In the genomic region with DNA sequence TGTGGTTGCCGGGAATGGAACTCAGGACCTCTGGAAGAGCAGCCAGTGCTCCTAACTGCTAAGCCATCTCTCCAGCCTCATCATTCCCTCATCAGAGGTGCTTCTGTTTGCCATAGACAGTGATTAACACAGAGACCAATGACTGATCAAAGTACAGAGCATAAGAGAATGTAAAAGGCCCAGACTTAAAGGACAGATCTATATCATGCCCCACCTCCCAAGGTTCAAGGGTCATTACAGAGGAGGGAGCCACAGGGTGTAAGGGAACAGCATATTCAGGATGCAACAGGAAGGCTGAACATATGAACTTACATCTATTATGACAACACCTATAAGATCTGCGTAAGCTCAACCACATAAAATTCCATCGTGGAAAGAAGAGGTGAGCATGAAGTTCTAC, we compare ENCODE assay signal across 30 mouse cellular contexts. TPM values are rescaled to one million over a fixed set of nuclear protein-coding genes. Genes with fewer than 3 reads are reported as not detected.
DNase-seq lines count a peak whose midpoint lies in the region; ATAC-seq and TF ChIP-seq lines count a peak whose summit lies in the region.
"Had no signal": no experiment of that assay in that cellular context is flagged by ENCODE, and none has a peak within 500 bp of the region (broad histone marks: within the 10 kb centered on the region; RNA-seq: fewer than 3 reads in every experiment).

No protein-coding gene starts in this region.

- H3K9me3 ChIP-seq in liver, embryonic 15.5 days (replicated peaks) = no peaks in the 10 kb centered on the region
- no peaks in the 10 kb centered on the region for H3K9me3 ChIP-seq in intestine, embryonic 15.5 days
- H3K9me3 ChIP-seq in intestine, embryonic 16.5 days (ENCODE audit: control insufficient read depth, low read length) = no peaks in the 10 kb centered on the region
- peaks cover 2% of the 10 kb centered on the region; the same call in 1 of the 2 replicates for H3K9me3 ChIP-seq in liver, postnatal 0 days (ENCODE audit: low read length)
- no peaks in the 10 kb centered on the region for H3K9me3 ChIP-seq in midbrain, embryonic 11.5 days (ENCODE audit: control insufficient read depth, low read length)
- H3K9me3 ChIP-seq: embryonic facial prominence, embryonic 12.5 days; heart, embryonic 13.5 days had no signal

- no peak overlapping the region for H3K27ac ChIP-seq in liver, embryonic 15.5 days (replicated peaks)
- H3K27ac ChIP-seq in intestine, embryonic 15.5 days = peak overlapping the region; percentile 3; the same call in 1 of the 2 replicates
- peak overlapping the region; percentile 84 for H3K27ac ChIP-seq in intestine, embryonic 16.5 days (ENCODE audit: low read length)
- H3K27ac ChIP-seq in liver, postnatal 0 days (ENCODE audit: low read depth) = peak overlapping the region; percentile 64
- H3K27ac ChIP-seq in midbrain, embryonic 11.5 days (ENCODE audit: low read depth, low read length) = no peak overlapping the region
- H3K27ac ChIP-seq: embryonic facial prominence, embryonic 12.5 days; embryonic facial prominence, embryonic 15.5 days; gastrocnemius, adult 2 months; heart, embryonic 13.5 days; hindbrain, embryonic 14.5 days had no signal

- no peaks in the 10 kb centered on the region for H3K36me3 ChIP-seq in liver, embryonic 15.5 days (replicated peaks)
- H3K36me3 ChIP-seq in intestine, embryonic 15.5 days = no peaks in the 10 kb centered on the region
- H3K36me3 ChIP-seq in intestine, embryonic 16.5 days (ENCODE audit: control insufficient read depth, insufficient read depth, low read length) = no peaks in the 10 kb centered on the region
- no peaks in the 10 kb centered on the region for H3K36me3 ChIP-seq in liver, postnatal 0 days (replicated peaks; ENCODE audit: insufficient read depth, low read length)
- H3K36me3 ChIP-seq in midbrain, embryonic 11.5 days (ENCODE audit: control insufficient read depth, insufficient read depth, low read length) = no peaks in the 10 kb centered on the region
- H3K36me3 ChIP-seq: embryonic facial prominence, embryonic 12.5 days; embryonic facial prominence, embryonic 15.5 days; heart, embryonic 13.5 days had no signal

- peak; percentile 39; the same call in 1 of the 2 replicates for TF ChIP-seq EP300 in liver, postnatal 0 days (IDR thresholded peaks at IDR 0.05; ENCODE audit: low read depth)

- DNase-seq in liver = no peak
- peak; percentile 20 for DNase-seq in liver, postnatal 0 days
- DNase-seq in cerebellum, adult 9-10 months = no peak
- DNase-seq in kidney, adult 9 months = no peak
- no peak for DNase-seq in midbrain, embryonic 11.5 days (ENCODE audit: low spot score, missing footprints)
- DNase-seq: adrenal gland, adult 8-10 months; adrenal gland, postnatal 25 days; cerebellum, adult 18-20 months; cerebellum, adult 9-11 months; cerebellum, postnatal 25 days; forebrain, postnatal 0 days; gastrocnemius, adult 2 months; gastrocnemius, postnatal 14 days; heart, adult 18-20 months; heart, postnatal 14 days; heart, postnatal 4 days had no signal

- no peaks in the 10 kb centered on the region for H3K4me1 ChIP-seq in liver, embryonic 15.5 days (replicated peaks)
- no peaks in the 10 kb centered on the region for H3K4me1 ChIP-seq in intestine, embryonic 15.5 days (replicated peaks)
- no peaks in the 10 kb centered on the region for H3K4me1 ChIP-seq in intestine, embryonic 16.5 days (ENCODE audit: control insufficient read depth, insufficient read depth, low read length)
- no peaks in the 10 kb centered on the region for H3K4me1 ChIP-seq in liver, postnatal 0 days (ENCODE audit: insufficient read depth)
- H3K4me1 ChIP-seq in midbrain, embryonic 11.5 days (ENCODE audit: control insufficient read depth, insufficient read depth, low read length) = no peaks in the 10 kb centered on the region
- H3K4me1 ChIP-seq: embryonic facial prominence, embryonic 12.5 days; embryonic facial prominence, embryonic 15.5 days; heart, embryonic 13.5 days had no signal

- TF ChIP-seq CTCF in liver, postnatal 0 days (IDR thresholded peaks at IDR 0.05; ENCODE audit: low read depth) = no peak

- WGBS in liver, embryonic 15.5 days (ENCODE audit: insufficient replicate concordance) = 72% methylated on average over 3 of the region's 3 CpGs
- 85% methylated on average over 3 of the region's 3 CpGs for WGBS in intestine, embryonic 15.5 days
- WGBS in intestine, embryonic 16.5 days = 78% methylated on average over 3 of the region's 3 CpGs
- 82% methylated on average over 3 of the region's 3 CpGs for WGBS in liver, postnatal 0 days (ENCODE audit: insufficient replicate concordance)
- WGBS in midbrain, embryonic 11.5 days = 90% methylated on average over 3 of the region's 3 CpGs

- no peak overlapping the region for H3K4me3 ChIP-seq in liver, embryonic 15.5 days (replicated peaks)
- H3K4me3 ChIP-seq in intestine, embryonic 15.5 days (replicated peaks) = no peak overlapping the region
- peak overlapping the region; percentile 28 for H3K4me3 ChIP-seq in intestine, embryonic 16.5 days (ENCODE audit: low read length)
- H3K4me3 ChIP-seq in liver, postnatal 0 days (ENCODE audit: low read depth, low read length) = no peak overlapping the region
- no peak overlapping the region for H3K4me3 ChIP-seq in midbrain, embryonic 11.5 days (ENCODE audit: low read depth, low read length)
- H3K4me3 ChIP-seq: embryonic facial prominence, embryonic 12.5 days; embryonic facial prominence, embryonic 15.5 days; gastrocnemius, adult 2 months; heart, embryonic 13.5 days had no signal

- peak; percentile 47 for ATAC-seq in liver, embryonic 15.5 days (ENCODE audit: insufficient read depth)
- peak; percentile 93 for ATAC-seq in intestine, embryonic 15.5 days
- ATAC-seq in intestine, embryonic 16.5 days = peak; percentile 96
- ATAC-seq in liver, postnatal 0 days = peak; percentile 94
- ATAC-seq in midbrain, embryonic 11.5 days (ENCODE audit: low FRiP score) = no peak
- ATAC-seq: CD4-positive, CD25-positive, alpha-beta regulatory T cell, adult 4 months; forebrain, embryonic 14.5 days; forebrain, postnatal 0 days had no signal

- H3K9ac ChIP-seq in liver, embryonic 15.5 days = no peak overlapping the region
- H3K9ac ChIP-seq in intestine, embryonic 15.5 days = no peak overlapping the region
- no peak overlapping the region for H3K9ac ChIP-seq in intestine, embryonic 16.5 days (ENCODE audit: low read depth, low read length)
- no peak overlapping the region for H3K9ac ChIP-seq in liver, postnatal 0 days (replicated peaks)
- no peak overlapping the region for H3K9ac ChIP-seq in midbrain, embryonic 11.5 days (ENCODE audit: low read length)
- H3K9ac ChIP-seq: embryonic facial prominence, embryonic 12.5 days; embryonic facial prominence, embryonic 15.5 days; forebrain, postnatal 0 days; heart, embryonic 13.5 days; hindbrain, embryonic 14.5 days had no signal

- H3K4me2 ChIP-seq in liver, embryonic 15.5 days = no peak overlapping the region
- H3K4me2 ChIP-seq in intestine, embryonic 15.5 days (replicated peaks) = no peak overlapping the region
- H3K4me2 ChIP-seq in intestine, embryonic 16.5 days (ENCODE audit: low read depth, low read length) = peak overlapping the region; percentile 42
- H3K4me2 ChIP-seq in liver, postnatal 0 days (ENCODE audit: low read depth, low read length) = peak overlapping the region; percentile 29; the same call in 1 of the 2 replicates
- no peak overlapping the region for H3K4me2 ChIP-seq in midbrain, embryonic 11.5 days
- H3K4me2 ChIP-seq: embryonic facial prominence, embryonic 12.5 days; embryonic facial prominence, embryonic 15.5 days; heart, embryonic 13.5 days; hindbrain, embryonic 14.5 days had no signal

- no peaks in the 10 kb centered on the region for H3K27me3 ChIP-seq in liver, embryonic 15.5 days
- H3K27me3 ChIP-seq in intestine, embryonic 15.5 days (replicated peaks) = no peaks in the 10 kb centered on the region
- H3K27me3 ChIP-seq in intestine, embryonic 16.5 days (replicated peaks; ENCODE audit: control insufficient read depth, insufficient read depth, low read length) = no peaks in the 10 kb centered on the region
- H3K27me3 ChIP-seq in liver, postnatal 0 days (ENCODE audit: insufficient read depth, low read length) = no peaks in the 10 kb centered on the region
- no peaks in the 10 kb centered on the region for H3K27me3 ChIP-seq in midbrain, embryonic 11.5 days (ENCODE audit: control insufficient read depth, insufficient read depth, low read length)
- H3K27me3 ChIP-seq: embryonic facial prominence, embryonic 12.5 days; embryonic facial prominence, embryonic 15.5 days; heart, embryonic 13.5 days had no signal

RNA-seq across cellular contexts. Expression of a gene that starts 10.7 kb away (rescaled TPM):
- polyA plus RNA-seq in liver, embryonic 15.5 days (2015; fragmentation: Nextera tagmentation; extraction: Ambion mirVana) = 0.09 and 0.13 TPM in 2 replicates
- polyA plus RNA-seq in intestine, embryonic 15.5 days (2015; fragmentation: Nextera tagmentation; extraction: Ambion mirVana) = 0.38 and 0.48 TPM in 2 replicates
- 0.22 and 0.76 TPM in 2 replicates for polyA plus RNA-seq in intestine, embryonic 16.5 days (2015; fragmentation: Nextera tagmentation; extraction: Ambion mirVana)
- polyA plus RNA-seq in liver, postnatal 0 days (2015; fragmentation: Nextera tagmentation; extraction: Ambion mirVana) = 29.5 and 32.4 TPM in 2 replicates
- not detected in 2 replicates for polyA plus RNA-seq in midbrain, embryonic 11.5 days (2014; fragmentation: Nextera tagmentation; extraction: Ambion mirVana)
- polyA plus RNA-seq: brain, embryonic 14.5 days; C2C12; CD4-positive, CD25-positive, alpha-beta regulatory T cell, adult 4 months; embryonic facial prominence, embryonic 12.5 days; forebrain, embryonic 11.5 days; forebrain, embryonic 14.5 days; forebrain, postnatal 0 days; heart, embryonic 13.5 days; heart, embryonic 16.5 days; hindbrain, embryonic 11.5 days; hindbrain, embryonic 14.5 days had no signal

RNA-seq across cellular contexts. Expression of a gene that starts 18.3 kb away (rescaled TPM):
- polyA plus RNA-seq in liver, embryonic 15.5 days (2015; fragmentation: Nextera tagmentation; extraction: Ambion mirVana) = 66.9 and 69.3 TPM in 2 replicates
- polyA plus RNA-seq in intestine, embryonic 15.5 days (2015; fragmentation: Nextera tagmentation; extraction: Ambion mirVana) = 67.9 and 73.0 TPM in 2 replicates
- polyA plus RNA-seq in intestine, embryonic 16.5 days (2015; fragmentation: Nextera tagmentation; extraction: Ambion mirVana) = 56.3 and 66.1 TPM in 2 replicates
- 26.2 and 29.1 TPM in 2 replicates for polyA plus RNA-seq in liver, postnatal 0 days (2015; fragmentation: Nextera tagmentation; extraction: Ambion mirVana)
- 106 and 107 TPM in 2 replicates for polyA plus RNA-seq in midbrain, embryonic 11.5 days (2014; fragmentation: Nextera tagmentation; extraction: Ambion mirVana)

RNA-seq across cellular contexts. Expression of a gene that starts 38.7 kb away (rescaled TPM):
- 312 and 355 TPM in 2 replicates for polyA plus RNA-seq in liver, embryonic 15.5 days (2015; fragmentation: Nextera tagmentation; extraction: Ambion mirVana)
- 779 and 830 TPM in 2 replicates for polyA plus RNA-seq in intestine, embryonic 15.5 days (2015; fragmentation: Nextera tagmentation; extraction: Ambion mirVana)
- polyA plus RNA-seq in intestine, embryonic 16.5 days (2015; fragmentation: Nextera tagmentation; extraction: Ambion mirVana) = 686 and 732 TPM in 2 replicates
- polyA plus RNA-seq in liver, postnatal 0 days (2015; fragmentation: Nextera tagmentation; extraction: Ambion mirVana) = 384 and 394 TPM in 2 replicates
- polyA plus RNA-seq in midbrain, embryonic 11.5 days (2014; fragmentation: Nextera tagmentation; extraction: Ambion mirVana) = 915 and 936 TPM in 2 replicates

Comparison
In these comparisons a context has a peak if more than half of its experiments do, and no peak if none do; other contexts are left out.
1. H3K27ac ChIP-seq: peak in intestine, embryonic 15.5 days (single experiment), intestine, embryonic 16.5 days (single experiment) and liver, postnatal 0 days (single experiment); none in liver, embryonic 15.5 days (single experiment) and midbrain, embryonic 11.5 days (single experiment).
2. H3K4me2 ChIP-seq: peak in intestine, embryonic 16.5 days (single experiment) and liver, postnatal 0 days (single experiment); none in liver, embryonic 15.5 days (single experiment), intestine, embryonic 15.5 days (single experiment) and midbrain, embryonic 11.5 days (single experiment).
3. RNA of a gene that starts 10.7 kb away (polyA plus RNA-seq): 29.5 to 32.4 TPM in liver, postnatal 0 days; 0.38 to 0.48 TPM in intestine, embryonic 15.5 days, 0.22 to 0.76 TPM in intestine, embryonic 16.5 days, 0.09 to 0.13 TPM in liver, embryonic 15.5 days and not detected in midbrain, embryonic 11.5 days; every median in the first group is over 10 times any median in the second.